ENCODE assay signal across 8 mouse cellular contexts in the genomic region with DNA sequence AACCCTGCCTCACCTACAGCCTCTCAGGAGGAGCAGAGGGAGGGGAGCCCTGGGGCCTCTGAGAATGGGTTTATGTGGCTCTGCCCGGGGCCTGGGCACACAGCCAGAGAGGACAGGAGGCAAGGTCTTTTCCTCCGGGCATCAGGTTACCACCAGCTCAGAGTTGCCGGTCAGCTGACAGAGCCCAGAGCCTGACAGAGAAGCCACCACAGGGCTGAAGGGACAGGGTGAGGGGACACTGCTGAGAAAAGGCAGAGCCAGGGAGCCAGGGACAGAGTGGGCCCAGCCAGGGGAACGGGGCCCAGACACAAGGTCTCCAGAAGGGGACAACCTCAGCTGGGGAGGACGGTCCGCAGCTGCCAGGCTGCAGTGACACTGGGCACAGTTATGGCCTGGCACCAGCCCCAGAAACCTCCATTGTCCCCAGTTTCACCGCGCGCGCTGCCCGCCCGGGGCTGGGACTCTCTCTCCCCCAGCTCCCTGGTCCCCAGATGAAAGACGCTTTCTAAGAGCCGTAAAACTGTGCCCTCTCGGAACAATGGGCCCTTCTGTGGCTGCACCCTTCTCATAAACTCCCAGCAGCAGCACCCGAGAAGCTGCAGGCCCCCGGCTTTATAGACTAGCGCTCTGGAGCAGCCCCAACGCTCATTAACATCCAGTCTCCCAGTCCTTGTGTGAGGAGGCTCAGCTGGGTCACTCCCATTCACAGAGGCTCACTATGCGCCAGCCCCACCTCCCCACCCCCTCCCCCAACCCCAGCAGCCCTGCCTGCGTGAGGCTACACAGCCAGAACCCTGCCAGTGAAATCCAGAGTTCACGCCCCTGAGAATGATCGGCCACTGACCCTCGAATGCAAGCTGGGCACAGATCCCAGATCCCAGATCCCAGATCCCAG. TPM values are rescaled to one million over a fixed set of nuclear protein-coding genes. Genes with fewer than 3 reads are reported as not detected.
DNase-seq lines count a peak whose midpoint lies in the region; ATAC-seq and TF ChIP-seq lines count a peak whose summit lies in the region.

No protein-coding gene starts in this region.

- no peaks in the 10 kb centered on the region for H3K36me3 ChIP-seq in hindbrain, embryonic 13.5 days
- no peaks in the 10 kb centered on the region for H3K36me3 ChIP-seq in lung, postnatal 0 days (ENCODE audit: insufficient read depth, low read length)
- no peaks in the 10 kb centered on the region for H3K36me3 ChIP-seq in thymus, adult 2 months (ENCODE audit: control insufficient read depth, insufficient read depth, low read length)

- DNase-seq in Patski (ENCODE audit: low read depth, low spot score): no peak
- DNase-seq in cerebellum, postnatal 14 days: peak; percentile 63 to 75
- peak; percentile 79 to 80 for DNase-seq in frontal cortex, postnatal 36 days (ENCODE audit: low spot score in 2 of 2)
- peak; percentile 85 to 92 for DNase-seq in layer of hippocampus, postnatal 14 days (ENCODE audit: low spot score in 2 of 2)
- peak; percentile 60 for DNase-seq in lung, postnatal 0 days (ENCODE audit: low spot score)
- DNase-seq in right cerebral cortex, postnatal 14 days: peak; percentile 71
- no peak for DNase-seq in thymus, adult 2 months

- TF ChIP-seq CTCF in Patski (IDR thresholded peaks at IDR 0.05): no peak
- no peak for TF ChIP-seq CTCF in lung, postnatal 0 days (IDR thresholded peaks at IDR 0.05)
- no peak for TF ChIP-seq CTCF in thymus, adult 2 months (IDR thresholded peaks at IDR 0.05; ENCODE audit: borderline replicate concordance, control insufficient read depth, extremely low read depth, insufficient read depth, low read length, poor library complexity)

- no peak for TF ChIP-seq EP300 in lung, postnatal 0 days (IDR thresholded peaks at IDR 0.05)

- peak overlapping the region; percentile 27 for H3K4me2 ChIP-seq in hindbrain, embryonic 13.5 days
- H3K4me2 ChIP-seq in lung, postnatal 0 days (replicated peaks; ENCODE audit: low read depth, low read length): peak overlapping the region; percentile 40

- ATAC-seq in Patski: peak; percentile 42
- ATAC-seq in hindbrain, embryonic 13.5 days (ENCODE audit: low FRiP score): peak; percentile 86
- peak; percentile 56 for ATAC-seq in lung, postnatal 0 days

- POLR2A ChIA-PET in Patski (lab: Charles Lee): interaction anchor here (1.3 kb wide), 1 partner anchor 10 kb away, joined by 6 read pairs; no protein-coding TSS in a partner anchor

- peak overlapping the region; percentile 59 for H3K9ac ChIP-seq in hindbrain, embryonic 13.5 days
- H3K9ac ChIP-seq in lung, postnatal 0 days (replicated peaks; ENCODE audit: low read depth): peak overlapping the region; percentile 29; the same call in 1 of the 2 replicates

- H3K27ac ChIP-seq in hindbrain, embryonic 13.5 days: peak overlapping the region; percentile 90
- peak overlapping the region; percentile 64 for H3K27ac ChIP-seq in lung, postnatal 0 days (ENCODE audit: low read length)
- H3K27ac ChIP-seq in thymus, adult 2 months (ENCODE audit: control insufficient read depth, insufficient read depth, low read length): no peak overlapping the region

- TF ChIP-seq POLR2A in thymus, adult 2 months (IDR thresholded peaks at IDR 0.05; ENCODE audit: control insufficient read depth, extremely low read depth, insufficient read depth, low read length, poor library complexity): no peak

- no peaks in the 10 kb centered on the region for H3K9me3 ChIP-seq in hindbrain, embryonic 13.5 days
- H3K9me3 ChIP-seq in lung, postnatal 0 days (ENCODE audit: low read length): no peaks in the 10 kb centered on the region

- H3K4me3 ChIP-seq in hindbrain, embryonic 13.5 days: no peak overlapping the region
- no peak overlapping the region for H3K4me3 ChIP-seq in lung, postnatal 0 days (ENCODE audit: low read depth, low read length)
- H3K4me3 ChIP-seq in thymus, adult 2 months (ENCODE audit: control insufficient read depth, insufficient read depth, low read length): no peak overlapping the region

- CTCF ChIA-PET in Patski (lab: Charles Lee): no interaction called here

- 5% methylated on average over 24 of the region's 24 CpGs for WGBS in hindbrain, embryonic 13.5 days
- WGBS in lung, postnatal 0 days: 18% methylated on average over 24 of the region's 24 CpGs
- 70% methylated on average over 24 of the region's 24 CpGs for WGBS in thymus, adult 2 months

- peaks cover 51% of the 10 kb centered on the region for H3K4me1 ChIP-seq in hindbrain, embryonic 13.5 days (replicated peaks)
- H3K4me1 ChIP-seq in lung, postnatal 0 days (ENCODE audit: insufficient read depth, low read depth, low read length): peaks cover 24% of the 10 kb centered on the region
- H3K4me1 ChIP-seq in thymus, adult 2 months (replicated peaks; ENCODE audit: control insufficient read depth, insufficient read depth, low read length): peaks cover 14% of the 10 kb centered on the region

- H3K27me3 ChIP-seq in Patski: no peaks in the 10 kb centered on the region
- H3K27me3 ChIP-seq in hindbrain, embryonic 13.5 days: no peaks in the 10 kb centered on the region
- H3K27me3 ChIP-seq in lung, postnatal 0 days (replicated peaks; ENCODE audit: insufficient read depth, low read length): no peaks in the 10 kb centered on the region
- no peaks in the 10 kb centered on the region for H3K27me3 ChIP-seq in thymus, adult 2 months (ENCODE audit: control insufficient read depth, insufficient read depth, low read length)

- in situ Hi-C loops in Patski (cut with MboI; ENCODE audit: low pct_unique_long_range_greater_than_20kb): no loop called here

RNA-seq across cellular contexts. Expression of a gene that starts 7.9 kb away (rescaled TPM):
- 34.1 TPM for polyA plus RNA-seq in Patski (2021)
- 23.2 and 23.8 TPM in 2 replicates for polyA plus RNA-seq in hindbrain, embryonic 13.5 days (2015; fragmentation: Nextera tagmentation; extraction: Ambion mirVana)
- 10 to 100 TPM; 48.8 to 50.8 TPM for total RNA-seq in layer of hippocampus, postnatal 14 days (2021)
- polyA plus RNA-seq in lung, postnatal 0 days (2015; fragmentation: Nextera tagmentation; extraction: Ambion mirVana): 9.3 and 9.5 TPM in 2 replicates
- 22.2 and 26.0 TPM in 2 replicates for polyA plus RNA-seq in thymus, adult 2 months (2012; rRNA removed)

RNA-seq across cellular contexts. Expression of a gene that starts 42.4 kb away (rescaled TPM):
- 84.8 TPM for polyA plus RNA-seq in Patski (2021)
- polyA plus RNA-seq in hindbrain, embryonic 13.5 days (2015; fragmentation: Nextera tagmentation; extraction: Ambion mirVana): 13.8 and 15.7 TPM in 2 replicates
- 10 to 100 TPM; 74.9 to 75.4 TPM for total RNA-seq in layer of hippocampus, postnatal 14 days (2021)
- polyA plus RNA-seq in lung, postnatal 0 days (2015; fragmentation: Nextera tagmentation; extraction: Ambion mirVana): 17.0 and 21.1 TPM in 2 replicates
- 211 and 279 TPM in 2 replicates for polyA plus RNA-seq in thymus, adult 2 months (2012; rRNA removed)

Comparison
In these comparisons a context has a peak if more than half of its experiments do, and no peak if none do; other contexts are left out.
1. DNase-seq: peak in cerebellum, postnatal 14 days (2 of 2), frontal cortex, postnatal 36 days (2 of 2), layer of hippocampus, postnatal 14 days (2 of 2), lung, postnatal 0 days (single experiment) and right cerebral cortex, postnatal 14 days (single experiment); none in Patski (single experiment) and thymus, adult 2 months (single experiment).
2. Peak in every context shown above with its lines, with median percentiles within 50 percentile points of each other: ATAC-seq.